Mouse (Mus musculus) midbrain, postnatal 0 days (tissue): ENCODE results near the gene Pitx2. TPM values are rescaled to one million over a fixed set of nuclear protein-coding genes. Genes with fewer than 3 reads are reported as not detected.

Source experiments
- ATAC-seq: fragments of 200-750 bp; cut with Nextera tagmentation; 2 replicates; pipeline ENCODE4 v1.8.0; 2017; ENCODE audit warnings: moderate number of reproducible peaks, mild to moderate bottlenecking, moderate TSS enrichment, moderate library complexity; ENCODE audit not compliant: low FRiP score
- DNase-seq: peaks from one replicate; pipeline ENCODE4 v3.0.0-alpha.2; 2015; ENCODE audit warnings: low spot score
- H3K27ac ChIP-seq: fragments of 300-500 bp; sonication (generic); 2 replicates; pipeline ENCODE4 v1.5.1; 2014; ENCODE audit warnings: low read depth, mild to moderate bottlenecking, low read length, mixed read lengths
- H3K27me3 ChIP-seq: fragments of 300-500 bp; sonication (generic); 2 replicates; pipeline ENCODE4 v1.6.1; 2014; ENCODE audit warnings: low read length, control low read depth, mixed read lengths; ENCODE audit not compliant: insufficient read depth
- H3K36me3 ChIP-seq: fragments of 300-500 bp; sonication (generic); 2 replicates; pipeline ENCODE4 v1.6.1; 2014; ENCODE audit warnings: low read length, control low read depth, mixed read lengths; ENCODE audit not compliant: insufficient read depth
- H3K4me1 ChIP-seq: fragments of 300-500 bp; sonication (generic); 2 replicates; pipeline ENCODE4 v1.6.1; 2014; ENCODE audit warnings: mild to moderate bottlenecking, control low read depth, antibody characterized with exemption, low read length, mixed read lengths; ENCODE audit not compliant: insufficient read depth
- H3K4me2 ChIP-seq: fragments of 300-500 bp; sonication (generic); 2 replicates; pipeline ENCODE4 v1.6.1; 2014; ENCODE audit warnings: low read depth, mild to moderate bottlenecking, low read length, mixed read lengths; ENCODE audit not compliant: poor library complexity, severe bottlenecking
- H3K4me3 ChIP-seq: fragments of 300-500 bp; sonication (generic); 2 replicates; pipeline ENCODE4 v1.5.1; 2014; ENCODE audit warnings: low read depth, mild to moderate bottlenecking, low read length, moderate library complexity
- H3K9ac ChIP-seq: fragments of 300-500 bp; sonication (generic); replicated peaks from 2 replicates; pipeline ENCODE4 v1.6.1; 2014; ENCODE audit warnings: mild to moderate bottlenecking, low read length, moderate library complexity, mixed read lengths; ENCODE audit not compliant: poor library complexity, severe bottlenecking
- H3K9me3 ChIP-seq: fragments of 300-500 bp; sonication (generic); 2 replicates; pipeline ENCODE4 v1.6.1; 2016; ENCODE audit warnings: low read length, control low read depth
- CTCF ChIP-seq: IDR thresholded peaks from 2 replicates; pipeline ENCODE4 v1.5.1; 2016; ENCODE audit warnings: antibody characterized with exemption, mild to moderate bottlenecking
- WGBS: fragments of 180-500 bp; shearing (Covaris S2); extraction: QIAGEN DNeasy Blood & Tissue Kit; methylation state at CpG from one replicate; pipeline ENCODE4 v1.1.7; 2014; 5-methylcytosine and 5-hydroxymethylcytosine counted together
- polyA plus RNA-seq: library from polyadenylated mRNA; unstranded; fragments of >200 nt; fragmentation: Nextera tagmentation; extraction: Ambion mirVana; gene quantifications from 2 replicates; pipeline ENCODE4 v1.2.1, GENCODE M21; 2015
- total RNA-seq: library from RNA; depleted of rRNA; stranded (reverse); fragments of >200 nt; gene quantifications from 2 replicates; pipeline ENCODE4 v1.2.3, GENCODE M21; 2014; rRNA removed

The Pitx2 gene
- total and polyA plus RNA-seq, 2 experiments from 2014 or later, result 10.4 to 28.7 TPM

GRCm38 (mm10) chr3:129254246-129254645 lies 54.6 kb downstream of the Pitx2 start:
- no peaks in the 10 kb centered on the region for H3K36me3 ChIP-seq
- 52% methylated on average over 10 of the region's 10 CpGs for WGBS
- no peak overlapping the region for H3K9ac ChIP-seq
- no peak overlapping the region for H3K4me3 ChIP-seq
- no peak overlapping the region for H3K4me2 ChIP-seq
- no peak overlapping the region for H3K27ac ChIP-seq
- no peaks in the 10 kb centered on the region for H3K27me3 ChIP-seq
- DNase-seq (peak; percentile 17), ATAC-seq (no peak)
- no peaks in the 10 kb centered on the region for H3K9me3 ChIP-seq
- TF ChIP-seq CTCF, result no peak
- H3K4me1 ChIP-seq, result no peaks in the 10 kb centered on the region

GRCm38 (mm10) chr3:129256283-129256682 lies 56.6 kb downstream of the Pitx2 start:
- no peak for DNase-seq
- no peak overlapping the region for H3K9ac ChIP-seq
- 59% methylated on average over 19 of the region's 19 CpGs for WGBS

GRCm38 (mm10) chr3:129256766-129257165 lies 57.1 kb downstream of the Pitx2 start:
- no peak for ATAC-seq
- no peaks in the 10 kb centered on the region for H3K4me1 ChIP-seq
- no peak overlapping the region for H3K4me2 ChIP-seq
- H3K27me3 ChIP-seq, result no peaks in the 10 kb centered on the region
- no peaks in the 10 kb centered on the region for H3K36me3 ChIP-seq
- H3K27ac ChIP-seq, result no peak overlapping the region
- DNase-seq, result peak; percentile 63
- TF ChIP-seq CTCF, result peak; percentile 61
- no peak overlapping the region for H3K9ac ChIP-seq
- WGBS, result 69% methylated on average over 8 of the region's 8 CpGs
- H3K9me3 ChIP-seq, result no peaks in the 10 kb centered on the region
- peak overlapping the region; percentile 8; the same call in 1 of the 2 replicates for H3K4me3 ChIP-seq

More at GRCm38 (mm10) chr3:129256283-129256682, 56.6 kb downstream of the Pitx2 start:
- TF ChIP-seq CTCF, result 0 out of 2 replicates have a peak, but pooled peaks have one; percentile 1
- Histone ChIP-seq H3K4me2 (peak overlapping the region; percentile 20; the same call in 1 of the 2 replicates), H3K9me3 (no peaks in the 10 kb centered on the region), H3K27me3 (no peaks in the 10 kb centered on the region), H3K4me1 (no peaks in the 10 kb centered on the region), H3K27ac (no peak overlapping the region), H3K36me3 (no peaks in the 10 kb centered on the region), H3K4me3 (peak overlapping the region; percentile 8; the same call in 1 of the 2 replicates)
- no peak for ATAC-seq

- WGBS, result 85% methylated on average over 5 of the region's 5 CpGs
- Histone ChIP-seq H3K27ac (no peak overlapping the region), H3K27me3 (no peaks in the 10 kb centered on the region), H3K36me3 (no peaks in the 10 kb centered on the region), H3K9ac (no peak overlapping the region), H3K4me3 (no peak overlapping the region), H3K9me3 (no peaks in the 10 kb centered on the region), H3K4me1 (no peaks in the 10 kb centered on the region), H3K4me2 (no peak overlapping the region)
- no peak for ATAC-seq
- no peak for DNase-seq
- peak; percentile 31 for TF ChIP-seq CTCF
Observed at GRCm38 (mm10) chr3:129258497-129258896, 58.8 kb downstream of the Pitx2 start.

Other genes with a start within 250 kb of the Pitx2 start
- gene Enpep, start 132.8 kb downstream of the Pitx2 start, total RNA-seq, result 3.0 and 4.1 TPM in 2 replicates
- gene Enpep, start 132.8 kb downstream of the Pitx2 start, polyA plus RNA-seq, result 1.9 and 2.3 TPM in 2 replicates